Mouse (Mus musculus) brown adipose tissue, adult 24 weeks (tissue): ENCODE measurements around the gene Auh. TPM values are rescaled to one million over a fixed set of nuclear protein-coding genes. Genes with fewer than 3 reads are reported as not detected.
A peak's percentile ranks its signal among the peaks of the same experiment; 100 is the strongest.

ENCODE experiments used
- H3K27ac ChIP-seq: fragments of 200-500 bp; replicated peaks from 2 replicates; pipeline ENCODE4 v1.5.1; 2012; ENCODE audit warnings: low read depth, mild to moderate bottlenecking, low read length
- H3K4me1 ChIP-seq: fragments of 200-500 bp; 2 replicates; pipeline ENCODE4 v1.6.1; 2012; ENCODE audit warnings: low read length, mixed read lengths; ENCODE audit not compliant: control insufficient read depth, insufficient read depth, insufficient read length
- H3K4me3 ChIP-seq: fragments of 200-500 bp; 2 replicates; pipeline ENCODE4 v1.5.1; 2012; ENCODE audit warnings: low read depth, mild to moderate bottlenecking, low read length, moderate library complexity; ENCODE audit not compliant: insufficient read depth
- polyA plus RNA-seq: library from polyadenylated mRNA; stranded (reverse); fragments of >200 nt; gene quantifications from 2 replicates; pipeline ENCODE4 v1.2.4, GENCODE M21; 2012; ENCODE audit not compliant: missing spikeins, insufficient read depth, insufficient read length

The Auh gene
- polyA plus RNA-seq, 1 experiment, result 196 TPM

GRCm38 (mm10) chr13:52911259-52911658 is 18.2 kb downstream of the Auh start:
- Histone ChIP-seq H3K27ac (no peak overlapping the region), H3K4me3 (no peak overlapping the region), H3K4me1 (no peaks in the 10 kb centered on the region)

- Histone ChIP-seq H3K4me3 (no peak overlapping the region), H3K4me1 (peaks cover 2% of the 10 kb centered on the region), H3K27ac (no peak overlapping the region)
Measured at GRCm38 (mm10) chr13:52906296-52906695, 23.2 kb downstream of the Auh start.

GRCm38 (mm10) chr13:52904175-52904574 is 25.3 kb downstream of the Auh start:
- Histone ChIP-seq H3K4me1 (peaks cover 2% of the 10 kb centered on the region), H3K4me3 (no peak overlapping the region), H3K27ac (no peak overlapping the region)

- Histone ChIP-seq H3K4me1 (peaks cover 2% of the 10 kb centered on the region), H3K27ac (no peak overlapping the region), H3K4me3 (no peak overlapping the region)
Measured at GRCm38 (mm10) chr13:52903767-52904166, 25.7 kb downstream of the Auh start.

- Histone ChIP-seq H3K4me1 (peaks cover 2% of the 10 kb centered on the region), H3K27ac (no peak overlapping the region), H3K4me3 (no peak overlapping the region)
Measured at GRCm38 (mm10) chr13:52902517-52902916, 27.0 kb downstream of the Auh start.

- Histone ChIP-seq H3K27ac (no peak overlapping the region), H3K4me3 (no peak overlapping the region), H3K4me1 (no peaks in the 10 kb centered on the region)
Measured at GRCm38 (mm10) chr13:52899664-52900063, 29.8 kb downstream of the Auh start.

- Histone ChIP-seq H3K4me1 (0 out of 2 replicates have a peak, but pooled peaks cover 2% of the 10 kb centered on the region), H3K4me3 (no peak overlapping the region), H3K27ac (no peak overlapping the region)
Measured at GRCm38 (mm10) chr13:52897806-52898205, 31.7 kb downstream of the Auh start.

- Histone ChIP-seq H3K27ac (no peak overlapping the region), H3K4me1 (peaks cover 16% of the 10 kb centered on the region), H3K4me3 (no peak overlapping the region)
Measured at GRCm38 (mm10) chr13:52892791-52893190, 36.7 kb downstream of the Auh start.

- peaks cover 16% of the 10 kb centered on the region for H3K4me1 ChIP-seq
Measured at GRCm38 (mm10) chr13:52892065-52892503, 37.4 kb downstream of the Auh start.

GRCm38 (mm10) chr13:52890313-52890712 is 39.2 kb downstream of the Auh start:
- Histone ChIP-seq H3K27ac (no peak overlapping the region), H3K4me3 (no peak overlapping the region), H3K4me1 (peaks cover 16% of the 10 kb centered on the region)

More at GRCm38 (mm10) chr13:52892065-52892503, 37.4 kb downstream of the Auh start:
- no peak overlapping the region for H3K4me3 ChIP-seq
- peak overlapping the region; percentile 84 for H3K27ac ChIP-seq

GRCm38 (mm10) chr13:52886779-52887178 is 42.7 kb downstream of the Auh start:
- H3K27ac ChIP-seq, result no peak overlapping the region
- peaks cover 11% of the 10 kb centered on the region for H3K4me1 ChIP-seq
- H3K4me3 ChIP-seq, result no peak overlapping the region

GRCm38 (mm10) chr13:52883960-52884326 is 45.5 kb downstream of the Auh start:
- Histone ChIP-seq H3K27ac (no peak overlapping the region), H3K4me1 (no peaks in the 10 kb centered on the region), H3K4me3 (no peak overlapping the region)

- Histone ChIP-seq H3K4me3 (no peak overlapping the region), H3K4me1 (no peaks in the 10 kb centered on the region), H3K27ac (no peak overlapping the region)
Measured at GRCm38 (mm10) chr13:52883084-52883959, 46.2 kb downstream of the Auh start.

GRCm38 (mm10) chr13:52880386-52880785 is 49.1 kb downstream of the Auh start:
- Histone ChIP-seq H3K27ac (no peak overlapping the region), H3K4me1 (no peaks in the 10 kb centered on the region), H3K4me3 (no peak overlapping the region)

- Histone ChIP-seq H3K4me1 (no peaks in the 10 kb centered on the region), H3K27ac (no peak overlapping the region), H3K4me3 (no peak overlapping the region)
Measured at GRCm38 (mm10) chr13:52879918-52880317, 49.6 kb downstream of the Auh start.

- H3K4me1 ChIP-seq, result no peaks in the 10 kb centered on the region
- no peak overlapping the region for H3K27ac ChIP-seq
- no peak overlapping the region for H3K4me3 ChIP-seq
Measured at GRCm38 (mm10) chr13:52879291-52879690, 50.2 kb downstream of the Auh start.
